Mouse (Mus musculus) small intestine, adult 2 months (tissue): ENCODE data around the gene Zmiz1. TPM values are rescaled to one million over a fixed set of nuclear protein-coding genes. Genes with fewer than 3 reads are reported as not detected.

Experiments used
- H3K27ac ChIP-seq: fragments of 200-500 bp; 2 replicates; pipeline ENCODE4 v1.5.1; 2012; ENCODE audit warnings: low read depth, low read length, control low read depth, inconsistent platforms; ENCODE audit not compliant: insufficient read depth
- H3K27me3 ChIP-seq: fragments of 200-500 bp; 2 replicates; pipeline ENCODE4 v1.6.1; 2012; ENCODE audit warnings: mild to moderate bottlenecking, moderate library complexity, low read length, inconsistent platforms; ENCODE audit not compliant: control insufficient read depth, insufficient read depth
- H3K36me3 ChIP-seq: fragments of 200-500 bp; 2 replicates; pipeline ENCODE4 v1.6.1; 2012; ENCODE audit warnings: mild to moderate bottlenecking, low read length, control low read depth, inconsistent platforms; ENCODE audit not compliant: control insufficient read depth, insufficient read depth
- H3K4me1 ChIP-seq: fragments of 200-500 bp; 2 replicates; pipeline ENCODE4 v1.6.1; 2012; ENCODE audit warnings: low read length, inconsistent platforms, mixed read lengths; ENCODE audit not compliant: control insufficient read depth, insufficient read depth, insufficient read length
- H3K4me3 ChIP-seq: fragments of 200-500 bp; 2 replicates; pipeline ENCODE4 v1.5.1; 2012; ENCODE audit warnings: low read depth, mild to moderate bottlenecking, control low read depth, inconsistent platforms, low read length, moderate library complexity
- CTCF ChIP-seq: fragments of 200-500 bp; IDR thresholded peaks from 2 replicates; pipeline ENCODE4 v1.5.1; 2012; ENCODE audit warnings: low read depth, mild to moderate bottlenecking, control low read depth, inconsistent platforms, low read length, moderate library complexity, mixed read lengths; ENCODE audit not compliant: insufficient replicate concordance, insufficient read length; ENCODE audit errors: extremely low read depth
- POLR2A ChIP-seq: fragments of 200-500 bp; IDR thresholded peaks from 2 replicates; pipeline ENCODE4 v1.6.1; 2012; ENCODE audit warnings: low read depth, mild to moderate bottlenecking, control low read depth, inconsistent platforms, low read length, moderate library complexity
- WGBS: fragments of 180-500 bp; shearing (Covaris S2); methylation state at CpG from one replicate; pipeline ENCODE4 v1.1.7; 2018; 5-methylcytosine and 5-hydroxymethylcytosine counted together
- polyA plus RNA-seq: library from polyadenylated mRNA; depleted of rRNA; stranded (reverse); fragments of >200 nt; gene quantifications from 2 replicates; pipeline ENCODE4 v1.2.3, GENCODE M21; 2012

Zmiz1 gene
- polyA plus RNA-seq, 1 experiment = 91.5 TPM

DNA sequence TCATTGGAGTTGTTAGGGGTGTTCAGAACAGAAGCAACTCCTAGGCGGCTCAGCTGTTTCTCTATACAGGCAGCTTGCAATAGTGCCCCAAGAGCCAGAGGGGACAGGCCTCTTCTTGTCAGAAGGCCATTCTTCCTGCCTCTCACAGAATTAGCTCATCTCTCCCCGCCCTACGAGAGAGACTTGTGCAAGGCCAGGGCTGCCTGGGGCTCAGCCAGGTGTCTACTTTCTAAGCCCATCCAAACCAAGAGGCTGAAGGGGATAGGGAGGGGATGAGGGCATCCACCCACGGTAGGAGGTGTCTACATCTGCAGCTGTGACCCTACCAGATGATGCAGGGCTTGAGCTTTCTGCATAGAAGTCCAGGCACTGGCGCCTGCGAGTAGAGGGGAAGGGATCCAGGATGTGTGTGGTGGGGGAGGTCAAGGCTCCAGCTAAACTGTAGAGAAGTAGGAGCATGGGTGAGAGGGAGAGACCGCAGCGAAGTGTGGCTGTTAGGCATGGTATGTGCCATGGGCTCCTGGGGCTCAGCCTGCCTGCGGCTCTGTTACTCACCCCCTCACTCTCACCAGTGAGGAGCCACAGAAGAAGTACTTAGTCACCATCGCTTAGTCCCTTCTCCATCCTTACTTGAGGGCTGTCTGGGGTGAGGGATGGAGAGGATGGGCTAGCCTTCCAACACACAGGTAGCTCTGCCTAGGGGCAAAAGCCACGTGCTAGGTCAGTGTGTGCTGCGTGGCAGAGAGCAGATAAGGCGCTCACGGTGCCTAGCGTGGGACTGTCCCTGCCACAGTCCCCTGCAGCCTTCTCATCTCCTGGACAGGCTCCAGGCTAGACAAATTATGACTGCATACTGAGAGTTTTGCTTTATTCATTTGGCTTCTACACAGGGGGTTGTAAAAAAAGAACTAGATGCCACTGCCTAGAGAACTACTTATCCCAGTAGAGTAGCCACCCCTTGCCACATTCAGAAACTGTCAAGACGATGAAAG is 130.3 kb downstream of the Zmiz1 start:
- 75% methylated on average over 16 of the region's 16 CpGs for WGBS
- peaks cover 13% of the 10 kb centered on the region for H3K36me3 ChIP-seq
- no peaks in the 10 kb centered on the region for H3K27me3 ChIP-seq
- no peak for TF ChIP-seq POLR2A
- no peak for TF ChIP-seq CTCF
- H3K27ac ChIP-seq = no peak overlapping the region
- no peak overlapping the region for H3K4me3 ChIP-seq
- peaks cover 11% of the 10 kb centered on the region for H3K4me1 ChIP-seq

DNA sequence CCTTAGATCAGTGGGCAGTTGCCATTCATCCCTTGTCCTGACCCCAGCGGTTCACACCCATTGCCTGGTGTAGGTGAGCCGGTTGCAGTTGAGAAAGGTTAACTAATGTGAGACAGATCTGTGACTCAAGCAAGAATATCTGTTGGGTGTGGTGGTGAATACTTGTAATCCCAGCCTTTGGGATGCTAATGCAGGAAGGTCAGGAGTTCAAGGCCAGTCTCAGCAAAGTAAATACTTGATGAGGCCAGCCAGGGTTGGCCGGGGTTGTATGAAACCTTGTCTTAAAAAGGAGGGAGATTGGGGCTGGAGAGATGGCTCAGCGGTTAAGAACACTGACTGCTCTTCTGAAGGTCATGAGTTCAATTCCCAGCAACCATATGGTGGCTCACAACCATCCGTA is 132.0 kb downstream of the Zmiz1 start:
- 72% methylated on average over 5 of the region's 5 CpGs for WGBS
- peaks cover 15% of the 10 kb centered on the region for H3K4me1 ChIP-seq

DNA sequence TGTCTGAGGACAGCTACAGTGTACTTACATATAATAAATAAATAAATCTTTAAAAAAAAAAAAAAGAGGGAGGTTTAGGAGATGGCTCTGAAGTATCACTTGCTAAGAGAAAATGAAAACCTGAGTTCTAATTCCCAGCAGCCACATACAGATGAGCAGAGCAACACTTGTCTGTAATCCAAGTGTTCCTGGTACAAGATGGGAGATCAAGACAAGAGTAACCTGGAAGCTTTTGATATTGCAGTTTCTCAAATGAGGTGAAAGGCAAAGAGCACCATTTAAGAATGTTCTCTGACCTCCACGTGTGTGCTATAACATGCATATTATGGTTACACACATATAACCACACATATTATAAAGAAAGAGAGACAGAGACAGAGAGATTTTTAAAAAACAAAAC is 132.4 kb downstream of the Zmiz1 start:
- 92% methylated on average over 1 of the region's 1 CpGs for WGBS
- H3K27ac ChIP-seq = no peak overlapping the region
- TF ChIP-seq POLR2A (no peak), CTCF (no peak)
- H3K4me1 ChIP-seq = peaks cover 15% of the 10 kb centered on the region
- H3K36me3 ChIP-seq = peaks cover 7% of the 10 kb centered on the region
- H3K4me3 ChIP-seq = no peak overlapping the region
- no peaks in the 10 kb centered on the region for H3K27me3 ChIP-seq

More for the DNA sequence above, 132.0 kb downstream of the Zmiz1 start:
- Histone ChIP-seq H3K4me3 (no peak overlapping the region), H3K27ac (no peak overlapping the region), H3K27me3 (no peaks in the 10 kb centered on the region), H3K36me3 (peaks cover 6% of the 10 kb centered on the region)
- TF ChIP-seq CTCF (no peak), POLR2A (no peak)

DNA sequence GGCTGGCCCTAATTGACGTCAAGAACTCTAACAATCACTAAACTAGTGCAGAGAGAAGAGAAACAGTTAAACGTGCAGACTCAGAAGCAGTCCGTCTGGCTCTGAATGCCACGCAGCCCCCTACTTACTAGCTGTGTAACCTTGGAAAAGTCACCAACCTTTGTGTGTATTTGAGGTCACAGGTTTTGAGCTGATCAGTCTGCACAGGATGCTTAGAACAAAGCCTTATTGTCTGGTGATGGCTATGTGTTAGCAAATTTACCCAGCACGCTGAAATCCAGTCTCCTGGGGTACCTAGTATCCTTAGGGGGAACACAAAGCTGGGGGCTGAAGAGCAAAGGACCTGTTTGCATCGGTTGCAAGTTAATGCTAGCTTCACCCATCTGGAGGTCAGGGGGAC is 133.5 kb downstream of the Zmiz1 start:
- WGBS = 82% methylated on average over 6 of the region's 6 CpGs
- no peak for TF ChIP-seq POLR2A
- TF ChIP-seq CTCF = no peak
- H3K36me3 ChIP-seq = peaks cover 6% of the 10 kb centered on the region
- H3K27me3 ChIP-seq = no peaks in the 10 kb centered on the region
- no peak overlapping the region for H3K4me3 ChIP-seq
- H3K4me1 ChIP-seq = peaks cover 15% of the 10 kb centered on the region
- no peak overlapping the region for H3K27ac ChIP-seq

DNA sequence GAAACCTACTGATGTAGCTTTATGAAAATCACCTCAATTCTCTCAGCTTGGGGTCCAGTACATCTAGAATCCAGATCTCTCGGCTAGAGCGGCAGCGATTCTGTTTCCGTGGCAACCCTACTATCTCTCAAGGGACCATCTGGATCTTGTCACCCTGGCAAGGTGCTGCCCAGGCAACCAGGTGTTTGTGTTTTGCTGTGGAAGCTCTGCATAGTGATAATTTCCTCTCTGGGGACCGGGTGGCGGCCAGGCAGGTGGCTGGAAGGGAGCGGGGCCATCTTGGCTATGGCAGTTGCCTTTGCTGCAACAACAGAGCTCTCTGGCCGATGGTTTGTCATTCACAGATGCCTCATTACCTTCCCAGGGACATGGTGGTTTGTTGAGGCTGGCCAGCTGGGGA is 134.9 kb downstream of the Zmiz1 start:
- H3K4me1 ChIP-seq = peaks cover 15% of the 10 kb centered on the region
- peaks cover 15% of the 10 kb centered on the region for H3K36me3 ChIP-seq
- no peak overlapping the region for H3K27ac ChIP-seq
- TF ChIP-seq CTCF (no peak), POLR2A (no peak)
- no peak overlapping the region for H3K4me3 ChIP-seq
- 74% methylated on average over 8 of the region's 8 CpGs for WGBS
- no peaks in the 10 kb centered on the region for H3K27me3 ChIP-seq

DNA sequence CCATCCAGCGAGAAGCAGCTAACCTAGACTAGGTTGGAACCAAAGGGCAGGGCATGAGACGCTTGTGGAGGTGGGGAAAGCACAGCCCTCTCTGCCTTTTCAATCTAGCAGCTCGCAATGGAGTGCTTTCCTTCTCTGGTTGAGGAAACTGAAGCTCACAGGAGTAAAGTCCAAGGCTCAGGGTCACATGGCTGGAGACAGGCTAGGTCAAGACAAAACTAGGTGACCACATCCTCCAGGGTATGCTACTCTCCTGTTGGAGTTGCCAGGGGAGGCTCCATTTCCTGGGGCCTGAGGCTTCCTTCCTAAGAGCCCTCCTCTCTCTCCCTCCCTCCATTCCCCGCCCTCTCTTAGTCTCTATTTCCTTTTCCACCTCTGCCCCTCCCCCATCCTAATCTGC is 135.6 kb downstream of the Zmiz1 start:
- TF ChIP-seq POLR2A = no peak
- TF ChIP-seq CTCF = no peak
- peaks cover 11% of the 10 kb centered on the region for H3K4me1 ChIP-seq
- WGBS = 74% methylated on average over 4 of the region's 4 CpGs
- H3K27ac ChIP-seq = no peak overlapping the region
- no peaks in the 10 kb centered on the region for H3K27me3 ChIP-seq
- H3K36me3 ChIP-seq = peaks cover 17% of the 10 kb centered on the region
- no peak overlapping the region for H3K4me3 ChIP-seq

DNA sequence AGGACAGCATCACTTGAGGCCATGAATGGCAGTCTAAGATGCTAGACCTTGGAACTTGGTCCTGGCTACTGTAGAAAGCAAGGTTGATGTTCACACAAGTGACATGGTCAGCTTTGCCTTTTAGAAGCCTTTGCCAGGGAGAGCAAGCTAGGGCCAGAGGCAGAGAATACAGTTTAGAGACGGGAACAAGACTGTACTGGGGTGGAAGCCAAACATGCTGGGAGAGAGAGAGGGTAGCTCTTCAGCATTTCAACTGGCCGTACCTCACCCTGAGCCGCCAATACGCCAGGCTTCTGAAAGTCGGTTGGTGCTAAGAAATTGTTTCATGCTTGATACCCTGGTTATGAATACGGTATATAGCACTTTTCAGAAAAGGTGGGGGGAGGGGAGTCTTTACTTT is 140.0 kb downstream of the Zmiz1 start:
- Histone ChIP-seq H3K4me1 (peaks cover 5% of the 10 kb centered on the region), H3K27me3 (no peaks in the 10 kb centered on the region)
- WGBS = 92% methylated on average over 6 of the region's 6 CpGs

More for the DNA sequence above, 140.0 kb downstream of the Zmiz1 start:
- TF ChIP-seq POLR2A (no peak), CTCF (no peak)
- peaks cover 20% of the 10 kb centered on the region for H3K36me3 ChIP-seq
- no peak overlapping the region for H3K4me3 ChIP-seq
- no peak overlapping the region for H3K27ac ChIP-seq
